Mouse (Mus musculus) embryonic facial prominence, embryonic 10.5 days (tissue): Measurements from ENCODE around the gene Ssbp4. TPM values are rescaled to one million over a fixed set of nuclear protein-coding genes. Genes with fewer than 3 reads are reported as not detected.

Experiments used
- DNase-seq: peaks from one replicate; pipeline ENCODE4 v3.0.0-alpha.2; 2017; ENCODE audit warnings: low spot score
- H3K27ac ChIP-seq: fragments of 300-500 bp; sonication (generic); replicated peaks from 2 replicates; pipeline ENCODE4 v1.5.1; 2016; ENCODE audit warnings: mild to moderate bottlenecking
- H3K27me3 ChIP-seq: fragments of 300-500 bp; sonication (generic); replicated peaks from 2 replicates; pipeline ENCODE4 v1.6.1; 2016; ENCODE audit warnings: low read depth, mild to moderate bottlenecking; ENCODE audit not compliant: poor library complexity, severe bottlenecking
- H3K36me3 ChIP-seq: fragments of 300-500 bp; sonication (generic); replicated peaks from 2 replicates; pipeline ENCODE4 v1.6.1; 2016; ENCODE audit warnings: mild to moderate bottlenecking, moderate library complexity
- H3K4me1 ChIP-seq: fragments of 300-500 bp; sonication (generic); 2 replicates; pipeline ENCODE4 v1.6.1; 2016
- H3K4me3 ChIP-seq: fragments of 300-500 bp; sonication (generic); 2 replicates; pipeline ENCODE4 v1.5.1; 2016; ENCODE audit warnings: mild to moderate bottlenecking, moderate library complexity
- H3K9me3 ChIP-seq: fragments of 300-500 bp; sonication (generic); 2 replicates; pipeline ENCODE4 v1.6.1; 2016; ENCODE audit warnings: mild to moderate bottlenecking
- WGBS: fragments of 180-500 bp; shearing (Covaris S2); methylation state at CpG from one replicate; pipeline ENCODE4 v1.1.7; 2016; 5-methylcytosine and 5-hydroxymethylcytosine counted together
- polyA plus RNA-seq: library from polyadenylated mRNA; unstranded; fragments of >200 nt; fragmentation: Nextera tagmentation; extraction: Ambion mirVana; gene quantifications from 2 replicates; pipeline ENCODE4 v1.2.1, GENCODE M21; 2016

The Ssbp4 gene
- polyA plus RNA-seq, 1 experiment from 2014 or later: 105 TPM

GRCm38 (mm10) chr8:70629574-70630531 is 21.2 kb upstream of the Ssbp4 start:
- Histone ChIP-seq H3K4me1 (peaks cover 44% of the 10 kb centered on the region), H3K27me3 (peaks cover 37% of the 10 kb centered on the region), H3K9me3 (no peaks in the 10 kb centered on the region), H3K27ac (peak overlapping the region; percentile 79), H3K4me3 (peak overlapping the region; percentile 58), H3K36me3 (no peaks in the 10 kb centered on the region)
- WGBS: 1% methylated on average over 60 of the region's 60 CpGs
- peak; percentile 93 for DNase-seq

GRCm38 (mm10) chr8:70628986-70629490 is 20.4 kb upstream of the Ssbp4 start:
- no peaks in the 10 kb centered on the region for H3K36me3 ChIP-seq
- H3K4me3 ChIP-seq: peak overlapping the region; percentile 58
- DNase-seq: no peak
- 59% methylated on average over 7 of the region's 7 CpGs for WGBS
- H3K9me3 ChIP-seq: no peaks in the 10 kb centered on the region
- peak overlapping the region; percentile 79 for H3K27ac ChIP-seq
- H3K4me1 ChIP-seq: peaks cover 42% of the 10 kb centered on the region
- H3K27me3 ChIP-seq: peaks cover 36% of the 10 kb centered on the region

- peaks cover 30% of the 10 kb centered on the region for H3K27me3 ChIP-seq
- H3K36me3 ChIP-seq: no peaks in the 10 kb centered on the region
- peaks cover 37% of the 10 kb centered on the region for H3K4me1 ChIP-seq
- no peak overlapping the region for H3K4me3 ChIP-seq
- no peaks in the 10 kb centered on the region for H3K9me3 ChIP-seq
- DNase-seq: no peak
- 86% methylated on average over 5 of the region's 5 CpGs for WGBS
- H3K27ac ChIP-seq: no peak overlapping the region
Observed at GRCm38 (mm10) chr8:70627041-70627440, 18.4 kb upstream of the Ssbp4 start.

- Histone ChIP-seq H3K27me3 (peaks cover 31% of the 10 kb centered on the region), H3K9me3 (no peaks in the 10 kb centered on the region), H3K4me3 (peak overlapping the region; percentile 25; the same call in 1 of the 2 replicates), H3K4me1 (peaks cover 27% of the 10 kb centered on the region), H3K36me3 (no peaks in the 10 kb centered on the region), H3K27ac (no peak overlapping the region; the same call in 1 of the 2 replicates)
- WGBS: 24% methylated on average over 5 of the region's 5 CpGs
- peak; percentile 80 for DNase-seq
Observed at GRCm38 (mm10) chr8:70625104-70625503, 16.4 kb upstream of the Ssbp4 start.

DNA sequence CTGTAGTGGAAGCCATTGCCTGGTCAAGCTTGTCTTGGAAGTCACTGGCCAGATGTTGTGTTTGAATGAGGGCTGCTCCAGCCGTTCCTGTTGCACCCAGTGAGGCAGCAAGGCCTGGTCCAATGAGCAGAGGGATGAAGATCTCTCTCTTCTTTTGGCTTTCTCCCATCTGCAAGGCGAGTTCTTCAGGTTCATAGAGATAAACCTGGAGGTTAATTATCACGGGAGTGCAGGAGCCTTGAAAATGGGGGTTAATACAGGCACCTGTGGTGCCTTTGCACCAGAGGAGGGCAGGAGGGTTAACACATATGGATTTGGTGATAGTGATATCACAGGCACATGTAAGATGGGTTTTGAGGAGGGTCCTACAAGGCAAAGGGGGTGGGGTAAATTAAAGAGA is 13.5 kb upstream of the Ssbp4 start:
- Histone ChIP-seq H3K27me3 (peaks cover 35% of the 10 kb centered on the region), H3K4me3 (no peak overlapping the region), H3K9me3 (no peaks in the 10 kb centered on the region), H3K27ac (no peak overlapping the region), H3K4me1 (peaks cover 30% of the 10 kb centered on the region), H3K36me3 (no peaks in the 10 kb centered on the region)
- no peak for DNase-seq
- WGBS: 57% methylated on average over 3 of the region's 3 CpGs

- peaks cover 35% of the 10 kb centered on the region for H3K27me3 ChIP-seq
- no peaks in the 10 kb centered on the region for H3K36me3 ChIP-seq
- H3K27ac ChIP-seq: 0 out of 2 replicates have a peak overlapping the region, but pooled peaks have one; percentile 10
- DNase-seq: no peak
- no peaks in the 10 kb centered on the region for H3K9me3 ChIP-seq
- H3K4me1 ChIP-seq: peaks cover 24% of the 10 kb centered on the region
- 31% methylated on average over 9 of the region's 9 CpGs for WGBS
- 0 out of 2 replicates have a peak overlapping the region, but pooled peaks have one; percentile 11 for H3K4me3 ChIP-seq
Observed at GRCm38 (mm10) chr8:70618888-70619334, 10.2 kb upstream of the Ssbp4 start.

- no peak for DNase-seq
- WGBS: 84% methylated on average over 11 of the region's 11 CpGs
- no peaks in the 10 kb centered on the region for H3K36me3 ChIP-seq
- H3K27me3 ChIP-seq: peaks cover 33% of the 10 kb centered on the region
- peak overlapping the region; percentile 17; the same call in 1 of the 2 replicates for H3K4me3 ChIP-seq
- H3K27ac ChIP-seq: peak overlapping the region; percentile 37
- peaks cover 27% of the 10 kb centered on the region for H3K4me1 ChIP-seq
- H3K9me3 ChIP-seq: no peaks in the 10 kb centered on the region
Observed at GRCm38 (mm10) chr8:70617985-70618384, 9.3 kb upstream of the Ssbp4 start.

GRCm38 (mm10) chr8:70616645-70617044 is 8.0 kb upstream of the Ssbp4 start:
- Histone ChIP-seq H3K4me3 (no peak overlapping the region), H3K36me3 (no peaks in the 10 kb centered on the region), H3K27ac (no peak overlapping the region), H3K9me3 (no peaks in the 10 kb centered on the region), H3K27me3 (peaks cover 20% of the 10 kb centered on the region), H3K4me1 (peaks cover 30% of the 10 kb centered on the region)
- WGBS: 53% methylated on average over 11 of the region's 11 CpGs
- no peak for DNase-seq

DNA sequence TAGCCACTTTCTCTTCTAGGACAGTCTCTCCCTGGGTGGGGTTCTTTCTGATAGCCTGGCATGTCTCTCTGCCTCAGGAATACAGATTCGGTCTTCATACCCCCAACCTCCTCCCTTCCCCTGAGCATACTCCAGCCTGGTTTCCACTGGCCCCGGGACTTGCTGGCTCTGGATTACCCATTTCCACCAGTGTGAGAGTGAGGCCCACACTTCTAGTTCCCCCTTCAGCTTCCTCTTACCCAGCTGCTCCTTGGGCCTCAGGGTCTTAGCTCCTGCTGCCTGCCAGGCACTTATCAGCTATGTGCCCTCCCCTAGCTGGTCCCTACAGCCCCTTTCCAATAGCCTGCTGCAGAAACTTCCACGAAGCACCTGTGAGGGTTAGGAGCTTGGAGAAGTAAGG is 7.2 kb upstream of the Ssbp4 start, which contains the start of gene Lrrc25:
Gene Lrrc25, plus strand, starts transcription at position 262 of the 400 bp plus-strand sequence.
- Histone ChIP-seq H3K4me3 (no peak within 1 kb of the TSS; the same call in 1 of the 2 replicates), H3K9me3 (no peaks in the 10 kb centered on the region), H3K27ac (no peak within 1 kb of the TSS), H3K27me3 (peaks cover 12% of the 10 kb centered on the region), H3K4me1 (peaks cover 36% of the 10 kb centered on the region), H3K36me3 (no peaks in the 10 kb centered on the region)
- 83% methylated on average over 3 of the region's 3 CpGs for WGBS
- no peak for DNase-seq

- Histone ChIP-seq H3K4me1 (peaks cover 36% of the 10 kb centered on the region), H3K27me3 (peaks cover 6% of the 10 kb centered on the region), H3K9me3 (no peaks in the 10 kb centered on the region), H3K36me3 (no peaks in the 10 kb centered on the region), H3K4me3 (no peak overlapping the region), H3K27ac (no peak overlapping the region)
- no peak for DNase-seq
- 90% methylated on average over 8 of the region's 8 CpGs for WGBS
Observed at GRCm38 (mm10) chr8:70615281-70615680, 6.6 kb upstream of the Ssbp4 start.

DNA sequence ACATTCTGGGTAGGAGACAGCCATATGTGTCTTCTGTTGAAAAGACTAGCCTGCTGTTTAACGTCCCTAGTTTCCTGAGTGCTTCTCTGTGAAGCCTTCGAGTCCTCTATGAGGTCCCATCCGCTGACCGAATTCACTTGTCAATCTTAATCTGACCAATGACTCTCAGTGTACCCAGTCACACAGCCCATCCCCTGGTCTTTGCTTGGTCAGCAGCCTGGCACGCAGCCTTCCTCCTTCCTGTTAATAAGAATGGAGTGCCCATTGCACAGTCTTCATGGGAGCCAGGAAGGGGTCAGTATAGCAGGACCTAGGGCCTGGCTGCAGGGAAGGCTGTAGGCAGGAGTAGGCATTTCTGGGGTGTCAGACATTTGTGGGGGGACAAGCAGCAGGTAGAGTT is 5.8 kb upstream of the Ssbp4 start:
- DNase-seq: no peak
- H3K36me3 ChIP-seq: no peaks in the 10 kb centered on the region
- 79% methylated on average over 5 of the region's 5 CpGs for WGBS
- H3K9me3 ChIP-seq: no peaks in the 10 kb centered on the region
- H3K4me3 ChIP-seq: no peak overlapping the region
- H3K4me1 ChIP-seq: peaks cover 43% of the 10 kb centered on the region
- H3K27ac ChIP-seq: no peak overlapping the region
- peaks cover under 1% of the 10 kb centered on the region; the same call in 1 of the 2 replicates for H3K27me3 ChIP-seq

GRCm38 (mm10) chr8:70613763-70614162 is 5.1 kb upstream of the Ssbp4 start:
- Histone ChIP-seq H3K4me1 (peaks cover 45% of the 10 kb centered on the region), H3K27ac (no peak overlapping the region), H3K36me3 (no peaks in the 10 kb centered on the region), H3K27me3 (no peaks in the 10 kb centered on the region), H3K4me3 (no peak overlapping the region), H3K9me3 (no peaks in the 10 kb centered on the region)
- WGBS: 15% methylated on average over 1 of the region's 1 CpGs
- no peak for DNase-seq
